Mouse (Mus musculus) embryonic fibroblast, embryonic 13.5 days (primary cell): ENCODE results near the gene Plcb3. TPM values are rescaled to one million over a fixed set of nuclear protein-coding genes. Genes with fewer than 3 reads are reported as not detected.
A peak's percentile ranks its signal among the peaks of the same experiment; 100 is the strongest.

Experiments used
- H3K27ac ChIP-seq: 2 replicates; pipeline ENCODE4 v1.5.1; 2012; ENCODE audit warnings: low read length, control low read depth, inconsistent platforms; ENCODE audit not compliant: insufficient read depth
- H3K4me1 ChIP-seq: 2 replicates; pipeline ENCODE4 v1.6.1; 2011; ENCODE audit warnings: low read length; ENCODE audit not compliant: control insufficient read depth, insufficient read depth
- H3K4me3 ChIP-seq: 2 replicates; pipeline ENCODE4 v1.5.1; 2011; ENCODE audit warnings: mild to moderate bottlenecking, control low read depth, low read length; ENCODE audit not compliant: insufficient read depth
- CTCF ChIP-seq: IDR thresholded peaks from 2 replicates; pipeline ENCODE4 v1.5.1; 2011; ENCODE audit warnings: mild to moderate bottlenecking, control low read depth, low read length, moderate library complexity, borderline replicate concordance; ENCODE audit not compliant: insufficient read depth
- POLR2A ChIP-seq: IDR thresholded peaks from 2 replicates; pipeline ENCODE4 v1.6.1; 2011; ENCODE audit warnings: low read depth, mild to moderate bottlenecking, control low read depth, low read length, moderate library complexity
- polyA plus RNA-seq: library from polyadenylated mRNA; stranded (reverse); fragments of >200 nt; gene quantifications from 2 replicates; pipeline ENCODE4 v1.2.4, GENCODE M21; 2011; ENCODE audit warnings: low read depth; ENCODE audit not compliant: missing spikeins, insufficient read length

Plcb3 gene
- polyA plus RNA-seq, 1 experiment = 56.2 TPM

- TF ChIP-seq CTCF = no peak
- TF ChIP-seq POLR2A = peak; percentile 96
- H3K4me3 ChIP-seq = peak overlapping the region; percentile 71
These were observed 24.8 kb downstream of the Plcb3 start for GRCm38 (mm10) chr19:6951381-6951968.

GRCm38 (mm10) chr19:6950613-6951153 lies 25.6 kb downstream of the Plcb3 start:
- TF ChIP-seq POLR2A (peak; percentile 93), CTCF (no peak)
- Histone ChIP-seq H3K4me3 (peak overlapping the region; percentile 71), H3K4me1 (peaks cover 7% of the 10 kb centered on the region), H3K27ac (peak overlapping the region; percentile 94)

More at GRCm38 (mm10) chr19:6951381-6951968, 24.8 kb downstream of the Plcb3 start:
- Histone ChIP-seq H3K27ac (peak overlapping the region; percentile 94), H3K4me1 (peaks cover 7% of the 10 kb centered on the region)

- Histone ChIP-seq H3K4me3 (peak overlapping the region; percentile 71; the same call in 1 of the 2 replicates), H3K4me1 (peaks cover 7% of the 10 kb centered on the region), H3K27ac (no peak overlapping the region)
- no peak for TF ChIP-seq POLR2A
- no peak for TF ChIP-seq CTCF
These were observed 26.3 kb downstream of the Plcb3 start for GRCm38 (mm10) chr19:6949951-6950350.

GRCm38 (mm10) chr19:6949532-6949931 lies 26.7 kb downstream of the Plcb3 start:
- peaks cover 7% of the 10 kb centered on the region for H3K4me1 ChIP-seq
- H3K27ac ChIP-seq = no peak overlapping the region
- no peak overlapping the region for H3K4me3 ChIP-seq
- TF ChIP-seq POLR2A = no peak; the same call in 1 of the 2 replicates

DNA sequence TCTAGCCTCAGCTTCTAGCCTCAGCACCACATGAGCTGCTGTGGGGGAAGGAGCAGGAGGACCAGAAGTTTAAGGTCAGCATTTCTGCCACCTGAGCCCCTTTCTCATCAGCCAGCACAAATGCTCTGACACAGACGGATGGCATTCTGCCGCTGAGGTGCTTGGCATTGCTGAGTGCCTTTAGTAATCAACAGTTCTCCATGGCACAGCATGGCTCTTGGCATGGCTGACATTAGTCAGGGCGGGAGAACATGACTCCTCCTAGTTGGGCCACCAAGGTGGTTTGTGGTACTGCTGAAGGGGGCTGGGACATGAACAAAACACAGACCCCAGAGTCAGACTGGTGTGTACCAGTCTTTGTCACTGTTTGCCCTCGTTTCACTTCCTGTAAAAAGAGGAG lies 28.1 kb downstream of the Plcb3 start:
- TF ChIP-seq CTCF (no peak), POLR2A (no peak)
- peaks cover 7% of the 10 kb centered on the region for H3K4me1 ChIP-seq
- H3K27ac ChIP-seq = no peak overlapping the region
- no peak overlapping the region for H3K4me3 ChIP-seq

DNA sequence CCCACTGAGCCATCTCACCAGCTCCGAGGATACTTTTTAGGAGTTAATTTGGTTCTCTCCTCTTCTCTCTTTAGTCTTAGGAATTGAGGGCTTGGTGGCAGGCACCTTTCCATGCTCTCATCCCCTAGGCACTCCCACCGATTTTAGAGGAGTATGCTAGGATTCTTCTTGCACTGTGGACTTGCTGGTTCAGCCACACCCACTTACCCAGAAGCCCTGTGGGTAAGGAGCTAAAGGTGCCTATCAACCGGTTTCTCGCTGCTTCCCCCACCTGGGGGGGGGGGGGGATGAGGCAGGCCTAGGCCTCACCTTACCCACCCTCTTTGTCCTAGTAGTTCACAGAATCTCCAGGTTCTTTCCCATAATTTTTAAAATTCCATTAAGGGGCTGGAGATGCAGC lies 28.5 kb downstream of the Plcb3 start:
- TF ChIP-seq POLR2A (no peak), CTCF (no peak)
- Histone ChIP-seq H3K4me3 (no peak overlapping the region), H3K27ac (no peak overlapping the region), H3K4me1 (peaks cover 5% of the 10 kb centered on the region)

GRCm38 (mm10) chr19:6943709-6944108 lies 32.6 kb downstream of the Plcb3 start:
- H3K4me3 ChIP-seq = no peak overlapping the region
- no peak overlapping the region for H3K27ac ChIP-seq
- TF ChIP-seq CTCF (no peak), POLR2A (no peak)

DNA sequence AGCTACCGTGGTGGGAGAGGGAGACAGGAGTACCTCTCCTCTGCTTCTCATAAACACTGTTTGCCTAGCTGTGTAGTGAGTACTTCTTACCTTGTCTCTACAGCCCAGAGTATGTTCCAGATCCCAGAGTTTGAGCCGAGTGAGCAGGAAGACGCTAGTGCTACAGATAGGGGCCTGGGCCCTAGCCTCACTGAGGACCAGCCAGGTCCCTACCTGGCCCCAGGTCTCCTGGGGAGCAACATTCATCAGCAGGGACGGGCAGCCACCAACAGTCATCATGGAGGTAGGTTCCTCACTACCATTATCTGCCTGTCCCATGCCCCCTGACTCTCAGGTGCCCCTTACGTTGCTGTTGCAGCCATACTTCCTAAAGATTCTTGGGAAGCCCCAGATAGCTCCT lies 33.5 kb downstream of the Plcb3 start:
- TF ChIP-seq POLR2A = no peak
- TF ChIP-seq CTCF = no peak
- H3K27ac ChIP-seq = no peak overlapping the region; the same call in 1 of the 2 replicates

More at GRCm38 (mm10) chr19:6943709-6944108, 32.6 kb downstream of the Plcb3 start:
- H3K4me1 ChIP-seq = peaks cover 5% of the 10 kb centered on the region; the same call in 1 of the 2 replicates

DNA sequence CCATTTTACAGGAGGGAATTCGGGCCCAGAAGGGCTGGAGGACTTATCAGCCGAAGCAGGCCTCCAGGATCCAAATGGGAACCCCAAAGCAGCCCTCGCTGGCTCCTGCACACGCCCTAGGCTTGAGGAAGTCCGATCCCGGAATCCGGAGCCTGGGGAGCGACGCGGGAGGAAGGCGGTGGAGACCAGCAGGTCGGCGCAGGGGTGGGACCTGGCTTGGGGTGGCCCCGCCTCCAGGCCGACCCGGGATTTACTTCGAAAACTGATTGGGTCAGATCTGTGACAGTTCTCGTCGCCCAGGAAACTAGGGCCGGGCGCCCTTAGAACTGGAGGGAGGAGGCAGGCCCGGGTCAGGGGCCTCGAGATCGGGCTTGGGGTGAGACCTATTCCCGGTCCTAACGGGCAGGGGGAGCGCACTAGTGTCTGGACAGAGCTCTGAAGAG lies 34.0 kb downstream of the Plcb3 start, which contains the start of gene Gpr137:
Gene Gpr137, minus strand, starts transcription at position 232 of the 443 bp plus-strand sequence.
- TF ChIP-seq CTCF = no peak
- peak; percentile 80 for TF ChIP-seq POLR2A
- Histone ChIP-seq H3K4me1 (peaks cover 5% of the 10 kb centered on the region; the same call in 1 of the 2 replicates), H3K4me3 (peak within 1 kb of the TSS; percentile 70), H3K27ac (peak within 1 kb of the TSS; percentile 83)

More for the DNA sequence above, 33.5 kb downstream of the Plcb3 start:
- H3K4me1 ChIP-seq = peaks cover 5% of the 10 kb centered on the region; the same call in 1 of the 2 replicates
- peak overlapping the region; percentile 61 for H3K4me3 ChIP-seq

- Histone ChIP-seq H3K4me3 (peak within 1 kb of the TSS; percentile 70), H3K27ac (peak within 1 kb of the TSS; percentile 83), H3K4me1 (peaks cover 5% of the 10 kb centered on the region; the same call in 1 of the 2 replicates)
- no peak for TF ChIP-seq CTCF
- peak; percentile 62 for TF ChIP-seq POLR2A
These were observed 34.7 kb downstream of the Plcb3 start, which contains the start of gene Bad for GRCm38 (mm10) chr19:6941372-6942248. Gene Bad (plus strand): TSS chr19:6941861.
